Mouse (Mus musculus): Measurements from ENCODE around the gene Dbil5. TPM values are rescaled to one million over a fixed set of nuclear protein-coding genes. Genes with fewer than 3 reads are reported as not detected.

Dbil5 gene
- polyA plus RNA-seq (2015; fragmentation: Nextera tagmentation; extraction: Ambion mirVana) = 0.59 and 1.1 TPM in 2 replicates

GRCm38 (mm10) chr11:76217390-76217800 is at the start of gene Dbil5, which contains the start of gene Gemin4:
Gene Dbil5, plus strand, starts transcription at chr11:76217608.
Gene Gemin4, minus strand, starts transcription at chr11:76217664.

GRCm38 (mm10) chr11:76179495-76180145 is 37.8 kb upstream of the Dbil5 start, which contains the start of the genes Vps53 and Fam57a:
Gene Vps53, minus strand, starts transcription at chr11:76179647.
Gene Fam57a, plus strand, starts transcription at chr11:76179671.

GRCm38 (mm10) chr11:76242901-76243810 is 25.7 kb downstream of the Dbil5 start, which contains the start of the genes Mrm3 and Glod4:
Gene Mrm3, plus strand, starts transcription at chr11:76243715.
Gene Glod4, minus strand, starts transcription at chr11:76243725.

Other genes with a start within 250 kb of the Dbil5 start
- gene 1700016K19Rik, start 217.7 kb upstream of the Dbil5 start, polyA plus RNA-seq (2015; fragmentation: Nextera tagmentation; extraction: Ambion mirVana) = 5.3 TPM in 2 replicates
- 19.5 TPM in 2 replicates for gene Rflnb, start 189.8 kb upstream of the Dbil5 start, polyA plus RNA-seq (2015; fragmentation: Nextera tagmentation; extraction: Ambion mirVana)
- gene Vps53, start 38.0 kb upstream of the Dbil5 start, polyA plus RNA-seq (2015; fragmentation: Nextera tagmentation; extraction: Ambion mirVana) = 55.1 and 57.1 TPM in 2 replicates
- 20.2 and 21.7 TPM in 2 replicates for gene Fam57a, start 37.9 kb upstream of the Dbil5 start, polyA plus RNA-seq (2015; fragmentation: Nextera tagmentation; extraction: Ambion mirVana)
- 9.1 and 12.5 TPM in 2 replicates for gene Gemin4, start 56 bp downstream of the Dbil5 start, polyA plus RNA-seq (2015; fragmentation: Nextera tagmentation; extraction: Ambion mirVana)
- 27.1 and 29.6 TPM in 2 replicates for gene Mrm3, start 26.1 kb downstream of the Dbil5 start, polyA plus RNA-seq (2015; fragmentation: Nextera tagmentation; extraction: Ambion mirVana)
- gene Glod4, start 26.1 kb downstream of the Dbil5 start, polyA plus RNA-seq (2015; fragmentation: Nextera tagmentation; extraction: Ambion mirVana) = 103 and 109 TPM in 2 replicates
- 25.8 and 26.6 TPM in 2 replicates for gene Nxn, start 181.5 kb downstream of the Dbil5 start, polyA plus RNA-seq (2015; fragmentation: Nextera tagmentation; extraction: Ambion mirVana)
- gene Timm22, start 189.3 kb downstream of the Dbil5 start, polyA plus RNA-seq (2015; fragmentation: Nextera tagmentation; extraction: Ambion mirVana) = 106 and 119 TPM in 2 replicates